Mouse (Mus musculus) right cerebral cortex, postnatal 4 days (tissue): ENCODE measurements around the gene Ethe1.
A peak's percentile ranks its signal among the peaks of the same experiment; 100 is the strongest.

ENCODE experiments used
- DNase-seq: peaks from one replicate; pipeline ENCODE4 v3.0.0-alpha.2; 2022

Gene Ethe1

GRCm38 (mm10) chr7:24584876-24585275 lies 2.5 kb upstream of the Ethe1 start:
- DNase-seq, result no peak

- no peak for DNase-seq
These were observed 1.3 kb upstream of the Ethe1 start for GRCm38 (mm10) chr7:24585995-24586394.

- DNase-seq, result no peak
These were observed 515 bp upstream of the Ethe1 start for GRCm38 (mm10) chr7:24586828-24587227.

- DNase-seq, result no peak
These were observed 993 bp downstream of the Ethe1 start for GRCm38 (mm10) chr7:24588336-24588735.

GRCm38 (mm10) chr7:24591735-24592134 lies 4.4 kb downstream of the Ethe1 start:
- DNase-seq, result no peak

GRCm38 (mm10) chr7:24592163-24592562 lies 4.8 kb downstream of the Ethe1 start:
- no peak for DNase-seq

- no peak for DNase-seq
These were observed 5.4 kb downstream of the Ethe1 start for GRCm38 (mm10) chr7:24592781-24593180.

- peak; percentile 57 for DNase-seq
These were observed 6.4 kb downstream of the Ethe1 start for GRCm38 (mm10) chr7:24593621-24594308.

- no peak for DNase-seq
These were observed 7.0 kb downstream of the Ethe1 start for GRCm38 (mm10) chr7:24594309-24594803.

GRCm38 (mm10) chr7:24595464-24595863 lies 8.1 kb downstream of the Ethe1 start:
- DNase-seq, result no peak

- DNase-seq, result no peak
These were observed 10.8 kb downstream of the Ethe1 start for GRCm38 (mm10) chr7:24598121-24598520.

- no peak for DNase-seq
These were observed 12.1 kb downstream of the Ethe1 start for GRCm38 (mm10) chr7:24599211-24600067.

GRCm38 (mm10) chr7:24600941-24601597 lies 13.7 kb downstream of the Ethe1 start:
- peak; percentile 100 for DNase-seq

GRCm38 (mm10) chr7:24605561-24605960 lies 18.2 kb downstream of the Ethe1 start:
- no peak for DNase-seq

GRCm38 (mm10) chr7:24606046-24606445 lies 18.7 kb downstream of the Ethe1 start:
- no peak for DNase-seq

GRCm38 (mm10) chr7:24608017-24608416 lies 20.7 kb downstream of the Ethe1 start:
- no peak for DNase-seq

- DNase-seq, result no peak
These were observed 21.2 kb downstream of the Ethe1 start for GRCm38 (mm10) chr7:24608561-24608960.

GRCm38 (mm10) chr7:24610144-24610878 lies 23.0 kb downstream of the Ethe1 start, which contains the start of gene Phldb3:
Gene Phldb3, plus strand, starts transcription at chr7:24610763.
- DNase-seq, result no peak

- peak; percentile 49 for DNase-seq
These were observed 23.6 kb downstream of the Ethe1 start for GRCm38 (mm10) chr7:24610879-24611494.

GRCm38 (mm10) chr7:24611709-24612108 lies 24.4 kb downstream of the Ethe1 start:
- no peak for DNase-seq

- DNase-seq, result no peak
These were observed 25.1 kb downstream of the Ethe1 start for GRCm38 (mm10) chr7:24612308-24612910.

GRCm38 (mm10) chr7:24614816-24615215 lies 27.5 kb downstream of the Ethe1 start:
- DNase-seq, result no peak
